Mouse (Mus musculus): Measurements from ENCODE around the gene Camta1.

- no peak for TF ChIP-seq POLR2A (IDR thresholded peaks at IDR 0.05; ENCODE audit: borderline replicate concordance, low read depth, low read length)
- no peak for TF ChIP-seq CTCF (IDR thresholded peaks at IDR 0.05; ENCODE audit: low read depth, low read length)
Observed at GRCm38 (mm10) chr4:151111226-151111625, 750.5 kb downstream of the Camta1 start.

All from bone marrow macrophage, adult 2 months (primary cell).